Mouse (Mus musculus) ES-E14 (cell line): ENCODE results near the gene Elp5.

Source experiments
- CHD2 ChIP-seq: IDR thresholded peaks from 2 replicates; pipeline ENCODE4 v1.6.1; 2014; ENCODE audit warnings: mild to moderate bottlenecking, low read depth, low read length, inconsistent platforms
- HCFC1 ChIP-seq: IDR thresholded peaks from 2 replicates; pipeline ENCODE4 v1.6.1; 2012; ENCODE audit warnings: low read length, inconsistent platforms, borderline replicate concordance; ENCODE audit not compliant: insufficient read depth
- ZC3H11A ChIP-seq: IDR thresholded peaks from 2 replicates; pipeline ENCODE4 v1.6.1; 2012; ENCODE audit warnings: low read depth, mild to moderate bottlenecking, inconsistent platforms, low read length, borderline replicate concordance

GRCm38 (mm10) chr11:69948763-69949150, 33.6 kb downstream of the Elp5 start:
- TF ChIP-seq HCFC1 (no peak), CHD2 (no peak), ZC3H11A (peak; percentile 54; the same call in 1 of the 2 replicates)
